Mouse (Mus musculus) bone marrow, adult 2 months (tissue): ENCODE measurements at regions not wholly inside any gene's neighbourhood (a gene's known extent, or its start where the extent isn't known, plus 50 kb on each side); places are given as distances from the start of the nearest gene placed in this dataset.

Experiments
- CTCF ChIP-seq: fragments of 200-500 bp; IDR thresholded peaks from 2 replicates; pipeline ENCODE4 v1.5.1; 2011; ENCODE audit warnings: low read length, control low read depth; ENCODE audit not compliant: control insufficient read depth, insufficient read depth
- POLR2A ChIP-seq: fragments of 200-500 bp; IDR thresholded peaks from 2 replicates; pipeline ENCODE4 v1.6.1; 2011; ENCODE audit warnings: low read depth, mild to moderate bottlenecking, control low read depth, low read length, borderline replicate concordance; ENCODE audit not compliant: control insufficient read depth

GRCm38 (mm10) chr1:137133734-137134133 lies 173.5 kb upstream of the Nr5a2 start:
- TF ChIP-seq CTCF = no peak
- no peak for TF ChIP-seq POLR2A
